Mouse (Mus musculus): Measurements from ENCODE around the gene Zim1. TPM values are rescaled to one million over a fixed set of nuclear protein-coding genes. Genes with fewer than 3 reads are reported as not detected.

Zim1 gene
- 10 to 100 TPM; 20.6 to 20.8 TPM for total RNA-seq (2021)

DNA sequence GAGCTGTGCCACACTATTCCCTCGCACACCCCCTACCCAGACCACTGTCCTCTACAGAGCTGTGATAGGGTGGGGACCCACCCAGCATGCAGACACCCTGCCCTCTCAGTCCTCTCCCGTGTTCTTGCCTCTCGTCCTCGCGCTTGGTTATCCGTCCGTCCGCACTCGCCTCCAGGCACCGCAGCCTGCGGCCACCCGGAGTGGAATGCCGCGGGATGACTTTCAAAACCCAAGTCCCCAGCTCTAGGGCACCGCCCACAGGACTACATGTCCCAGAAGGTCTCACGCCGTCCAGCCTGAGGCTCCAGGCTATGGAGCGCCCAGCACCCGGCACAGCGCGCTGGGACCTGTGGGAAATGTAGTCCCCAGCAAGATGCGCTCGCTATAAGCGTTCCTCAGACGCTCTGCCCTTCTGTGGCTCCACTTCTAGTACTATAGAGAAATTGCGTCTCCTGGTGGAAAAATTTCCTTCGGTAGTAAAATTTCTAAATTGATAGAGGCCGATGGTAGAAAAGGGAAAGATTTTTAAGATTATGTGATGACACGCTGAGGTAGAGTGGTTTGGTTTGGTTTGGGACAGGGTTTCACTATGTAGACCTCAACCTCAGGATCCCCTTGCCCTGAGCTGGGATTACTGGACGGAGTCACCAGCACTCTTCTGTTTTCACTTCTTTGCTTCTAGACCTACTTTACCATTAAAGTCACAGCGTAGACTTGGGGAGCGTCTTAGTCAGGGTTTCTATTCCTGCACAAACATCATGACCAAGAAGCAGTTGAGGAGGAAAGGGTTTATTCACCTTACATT lies at the start of gene Zim1:
Gene Zim1 (minus strand): TSS at position 210 of the 805 bp plus-strand sequence.
- DNase-seq, result peak; percentile 90

DNA sequence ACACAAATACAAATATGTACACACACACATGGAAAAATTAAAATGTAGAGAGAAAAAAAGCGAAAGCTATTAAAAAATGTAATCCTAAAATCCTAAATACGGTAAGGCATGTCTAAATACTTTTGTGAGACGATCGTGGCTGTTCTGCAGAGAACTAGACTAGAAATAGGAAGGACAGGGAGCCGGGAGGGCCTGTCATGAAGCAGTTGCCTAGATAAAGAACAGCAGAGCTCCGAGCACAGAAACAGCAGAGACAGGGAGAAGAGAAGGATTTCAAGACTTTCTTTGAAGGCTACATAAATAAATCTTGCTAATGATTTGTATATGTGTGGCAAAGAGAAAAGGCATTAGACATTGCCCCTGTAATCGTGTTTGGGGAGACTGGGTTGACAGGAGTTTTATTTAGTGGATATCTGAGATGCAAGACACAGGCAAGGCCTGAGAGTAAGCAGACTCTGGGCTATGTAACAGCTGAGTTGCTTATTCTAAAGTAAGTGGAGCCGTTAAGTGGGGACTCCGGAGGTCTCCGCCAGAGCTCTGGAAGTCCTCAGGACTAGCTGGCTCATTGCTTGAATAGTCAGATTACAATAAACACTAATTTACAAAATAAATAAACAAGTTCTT lies 48.1 kb upstream of the Zim1 start:
- DNase-seq, result no peak

DNA sequence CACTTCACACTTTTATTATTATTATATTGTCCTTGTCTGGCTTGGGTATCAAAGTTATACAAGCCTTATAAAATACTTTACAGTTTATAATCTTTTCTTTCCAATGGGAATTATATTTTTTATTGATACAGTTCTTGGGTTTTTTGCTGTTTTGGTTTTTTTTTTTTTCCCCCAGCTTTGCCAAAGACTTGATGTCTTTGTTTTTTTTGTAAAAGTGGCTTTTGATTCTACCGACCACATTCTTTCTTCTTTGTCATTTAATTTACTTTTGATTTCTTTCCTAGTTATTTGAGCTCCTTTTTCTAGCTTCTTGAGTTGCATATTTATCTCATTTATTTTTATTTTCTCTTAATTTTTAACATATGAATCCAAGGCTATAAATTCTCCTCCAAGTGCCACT lies 39.8 kb upstream of the Zim1 start:
- no peak for DNase-seq

DNA sequence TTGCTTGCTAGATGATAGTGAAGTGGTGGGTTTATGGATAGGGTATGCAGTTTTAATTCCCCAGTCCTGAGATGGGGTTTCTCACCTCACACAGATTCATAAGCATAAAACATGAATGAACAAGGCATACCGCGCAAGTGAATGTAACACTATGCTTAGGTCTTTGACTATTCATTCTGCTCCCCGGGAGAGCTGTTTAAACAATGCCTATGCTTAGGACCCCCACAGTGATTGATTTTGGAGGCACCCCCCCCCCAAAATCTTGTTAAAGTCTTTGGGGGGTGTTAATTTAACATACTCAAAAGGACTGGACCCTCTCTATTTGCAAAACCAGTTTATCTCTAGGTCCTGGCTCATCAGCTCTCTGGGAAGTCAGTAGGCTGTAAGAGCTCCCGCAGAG lies 35.7 kb upstream of the Zim1 start:
- DNase-seq, result no peak

DNA sequence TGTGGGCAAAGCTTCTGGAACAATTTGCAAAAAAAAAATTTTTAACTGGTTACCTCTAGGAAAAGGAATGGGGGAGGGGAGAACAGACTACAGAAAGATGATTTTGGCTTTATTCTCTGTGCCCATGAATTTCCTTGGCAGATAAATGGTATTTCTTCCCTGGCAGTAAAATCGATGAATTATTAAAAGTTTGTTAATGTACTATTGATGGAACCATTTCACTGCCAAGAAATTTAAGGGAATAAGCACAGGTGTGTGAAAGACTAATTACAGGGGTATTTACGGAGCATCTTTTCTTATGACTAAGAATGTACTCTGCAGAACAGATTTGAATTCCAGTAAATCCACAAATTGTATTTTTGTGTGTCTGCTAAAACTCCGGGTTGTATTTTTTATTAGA lies 35.1 kb upstream of the Zim1 start:
- no peak for DNase-seq

- no peak for DNase-seq
Measured at GRCm38 (mm10) chr7:6730801-6731200, 34.6 kb upstream of the Zim1 start.

DNA sequence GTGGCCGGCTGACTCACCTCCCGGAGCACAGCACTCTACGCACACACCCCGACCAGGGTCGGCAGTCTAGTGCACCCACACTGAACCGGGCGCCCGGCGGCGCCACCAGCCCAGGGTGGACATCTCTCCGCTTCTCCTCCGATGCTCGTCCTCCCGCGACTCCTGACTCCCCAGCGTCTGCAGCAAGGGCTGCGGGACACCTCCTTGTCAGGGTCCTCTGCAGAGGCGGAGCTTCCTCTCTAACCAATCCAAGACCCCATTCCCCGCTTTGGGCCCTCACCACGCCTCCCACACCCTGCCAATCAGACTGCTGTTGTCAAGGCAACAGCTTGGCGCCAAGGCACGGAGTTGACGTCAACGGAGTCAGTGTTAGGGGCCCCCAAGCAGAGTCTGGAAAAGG lies 34.0 kb upstream of the Zim1 start, which contains the start of the genes Peg3 and Usp29:
Gene Peg3 (minus strand): TSS at position 191 of the 400 bp plus-strand sequence.
Gene Usp29 (plus strand): TSS at position 338 of the 400 bp plus-strand sequence.
- peak; percentile 91 for DNase-seq

DNA sequence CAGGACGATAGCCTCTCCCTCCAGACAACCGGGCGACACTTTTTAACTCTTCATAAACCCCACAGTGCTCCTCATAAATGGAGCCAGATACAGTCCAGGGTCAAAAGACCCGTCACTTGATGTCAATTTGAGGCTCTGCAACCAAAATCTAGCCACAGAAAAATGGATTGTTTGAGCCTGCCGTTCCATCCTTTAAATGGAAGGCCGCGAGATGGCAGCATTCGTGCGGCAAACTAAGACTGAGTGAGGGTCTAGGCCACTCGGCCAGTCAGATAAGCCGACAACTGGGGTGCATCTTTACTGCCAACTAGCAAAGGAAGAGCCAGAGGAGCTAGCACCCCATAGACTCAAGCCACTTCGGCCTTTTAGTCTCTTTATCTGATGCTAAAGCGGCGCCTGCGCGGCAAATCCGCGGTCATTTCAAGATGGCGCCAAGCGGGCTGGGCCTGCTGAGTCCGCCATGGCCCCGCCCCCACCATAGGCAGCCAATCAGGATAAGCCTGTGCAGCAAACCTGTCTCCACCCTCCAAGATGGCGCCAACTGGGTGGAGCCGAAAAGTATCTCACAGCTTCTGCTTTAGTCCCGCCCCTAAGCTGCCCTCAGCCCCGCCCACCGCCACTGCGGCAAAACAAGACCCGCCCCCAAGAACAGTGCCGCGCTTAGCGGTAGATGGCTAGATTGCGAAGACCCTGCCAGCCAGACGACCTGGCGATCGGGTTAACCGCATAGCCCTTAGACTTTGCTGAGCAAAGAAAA lies 33.0 kb upstream of the Zim1 start:
- peak; percentile 97 for DNase-seq

DNA sequence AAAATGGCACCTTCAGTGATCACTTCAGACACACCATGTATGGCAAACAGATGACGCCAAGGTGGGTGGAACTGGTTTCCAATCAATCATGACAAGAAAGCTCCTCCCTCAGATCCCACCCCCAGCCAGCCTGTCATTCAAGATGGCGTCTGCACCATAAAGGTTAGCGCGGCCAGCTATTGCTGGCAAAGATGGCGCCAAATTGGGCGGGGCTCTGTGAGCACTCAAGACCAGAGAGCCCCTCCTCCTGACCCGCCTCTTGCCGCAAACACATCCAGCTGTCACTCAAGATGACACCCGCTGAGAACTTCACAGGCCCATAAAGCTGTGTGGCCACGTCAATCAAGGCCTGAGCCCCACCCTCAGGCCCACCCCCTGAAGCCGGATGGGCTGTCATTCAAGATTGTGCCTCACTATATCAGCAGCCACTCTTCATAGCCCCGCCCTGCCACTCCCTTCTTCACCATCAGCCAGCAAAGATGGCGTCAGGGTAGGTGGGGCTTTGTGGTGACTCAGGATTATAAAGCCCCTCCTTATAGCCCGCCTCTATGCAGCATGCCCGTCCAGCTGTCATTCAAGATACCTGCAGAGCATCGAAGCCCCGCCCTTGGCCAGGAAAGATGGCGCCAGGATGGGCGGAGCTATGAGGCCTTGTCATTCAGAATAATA lies 32.1 kb upstream of the Zim1 start:
- DNase-seq, result peak; percentile 92

DNA sequence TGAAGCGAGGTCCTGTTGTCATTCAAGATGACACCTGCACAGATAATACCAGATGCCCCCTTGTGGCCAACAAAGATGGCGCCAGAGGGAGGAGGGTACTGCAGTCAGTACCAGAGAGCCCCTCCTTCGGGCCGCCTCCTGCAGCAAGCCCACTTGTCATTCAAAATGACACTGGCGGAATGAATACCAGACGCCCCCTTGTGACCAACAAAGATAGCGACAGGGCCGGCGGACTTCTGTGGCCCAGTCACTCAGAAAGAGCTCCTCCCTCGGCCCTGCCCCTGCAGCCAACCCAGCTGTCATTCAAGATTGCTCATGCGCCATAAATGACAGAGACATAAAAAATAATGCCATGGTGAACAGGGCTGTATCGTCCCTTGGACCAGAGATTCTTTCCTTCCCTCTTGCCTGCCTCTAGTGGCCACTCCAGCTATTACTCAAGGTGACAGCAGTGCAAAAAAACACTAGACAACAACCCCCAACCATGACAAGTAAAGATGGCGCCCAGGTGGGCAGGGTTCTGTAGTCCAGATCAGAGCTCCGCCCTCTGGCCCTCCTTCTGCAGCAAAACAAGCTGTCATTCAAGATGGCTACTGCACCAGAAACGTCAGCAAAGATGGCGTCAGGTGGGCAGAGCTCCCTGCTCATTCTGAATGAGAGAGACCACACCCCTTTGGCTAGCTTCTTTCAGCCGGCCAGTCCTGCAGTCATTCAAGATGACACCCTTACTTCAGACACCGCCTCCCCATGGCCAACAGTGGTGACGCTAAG lies 31.3 kb upstream of the Zim1 start:
- DNase-seq, result peak; percentile 86

DNA sequence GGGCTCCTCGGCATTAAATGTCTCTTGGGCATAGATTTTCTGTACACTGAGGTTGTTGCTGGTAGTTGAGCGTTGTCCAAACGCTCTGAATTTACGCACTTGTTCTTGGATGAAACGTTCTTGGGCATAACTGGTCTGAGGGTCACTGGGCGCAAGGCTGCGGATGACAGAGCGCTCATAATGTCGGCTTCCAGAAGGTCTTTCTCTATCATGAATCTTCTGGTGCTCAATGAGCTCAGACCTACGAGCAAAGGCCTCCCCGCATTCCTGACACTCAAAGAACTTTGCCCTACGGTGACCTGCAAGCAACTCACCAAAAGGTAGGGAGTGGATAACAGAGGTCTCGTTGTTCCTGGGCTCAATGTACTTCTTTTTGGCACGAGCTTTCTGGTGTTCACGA lies 13.1 kb upstream of the Zim1 start:
- no peak for DNase-seq

DNA sequence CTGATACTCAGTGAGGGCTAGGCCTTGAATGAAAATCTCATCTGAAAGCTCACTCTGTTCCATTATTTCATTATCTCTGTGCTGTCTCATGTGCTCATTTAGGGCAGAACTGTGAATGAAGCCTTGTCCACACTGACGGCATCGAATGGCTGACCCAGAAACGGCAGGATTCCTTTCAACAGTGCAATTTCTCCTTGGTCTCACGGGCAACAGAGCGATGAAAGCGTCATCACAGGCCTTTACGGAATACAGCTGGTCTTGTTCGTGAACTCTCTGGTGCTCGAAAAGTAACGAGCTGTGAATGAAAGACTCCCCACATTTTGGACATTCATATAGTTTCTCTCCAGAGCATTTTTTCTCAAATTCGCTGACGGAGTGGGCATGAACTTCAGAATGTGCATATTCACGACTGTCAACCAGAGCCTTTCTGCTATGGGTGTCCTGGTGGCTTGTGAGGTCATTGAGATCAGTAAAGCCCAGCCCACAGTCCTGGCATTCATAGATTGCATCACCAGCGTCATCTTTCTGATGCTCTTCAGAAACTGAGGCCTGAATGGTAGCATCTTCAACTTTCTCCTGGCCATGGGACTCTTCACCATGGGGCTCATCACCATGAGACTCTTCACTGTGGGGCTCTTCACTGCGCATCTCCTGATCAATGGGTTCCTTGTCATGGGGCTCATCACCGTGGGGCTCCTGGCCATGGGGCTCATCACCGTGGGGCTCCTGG lies 12.4 kb upstream of the Zim1 start:
- DNase-seq, result peak; percentile 17

- no peak for DNase-seq
Measured at GRCm38 (mm10) chr7:6707416-6708015, 11.3 kb upstream of the Zim1 start.

DNA sequence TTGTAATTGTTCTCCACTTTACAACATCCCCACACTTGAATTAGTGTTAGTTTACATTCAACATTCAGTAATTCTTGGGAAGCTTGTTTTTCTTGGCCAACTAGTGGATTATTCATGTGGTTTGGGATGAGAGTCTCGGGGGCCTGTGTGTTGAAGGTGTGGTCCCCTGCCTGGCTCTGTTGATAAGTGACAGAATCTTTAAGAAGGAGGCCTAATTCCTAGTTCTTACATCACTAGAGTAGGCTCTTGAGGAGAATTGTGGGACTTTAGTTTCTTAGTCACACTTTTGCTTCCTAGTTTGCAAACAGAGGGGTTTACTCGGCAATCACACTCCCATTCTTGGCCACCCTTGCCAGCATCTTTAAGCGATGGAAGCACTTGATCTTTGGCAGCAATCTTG lies 3.0 kb upstream of the Zim1 start:
- no peak for DNase-seq

DNA sequence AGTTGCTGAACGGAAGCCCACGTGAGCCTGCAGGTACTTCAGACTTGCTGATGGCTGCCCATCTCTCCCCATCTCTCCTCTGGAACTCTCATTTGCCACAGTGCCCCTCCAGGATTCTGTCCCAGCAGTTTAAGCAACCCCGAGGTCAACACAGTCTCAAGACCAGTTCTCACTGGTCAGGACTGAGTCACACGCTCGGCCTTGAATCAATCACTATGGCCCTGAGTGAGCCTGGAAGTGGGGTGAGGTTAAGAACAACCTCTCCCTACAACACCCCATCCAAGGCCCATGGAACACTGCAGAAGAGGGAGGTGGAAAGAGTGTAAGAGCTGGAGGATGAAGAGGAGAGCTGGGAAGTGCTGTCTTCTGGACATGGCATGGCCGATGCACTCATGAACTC lies 10.7 kb downstream of the Zim1 start:
- DNase-seq, result no peak

DNA sequence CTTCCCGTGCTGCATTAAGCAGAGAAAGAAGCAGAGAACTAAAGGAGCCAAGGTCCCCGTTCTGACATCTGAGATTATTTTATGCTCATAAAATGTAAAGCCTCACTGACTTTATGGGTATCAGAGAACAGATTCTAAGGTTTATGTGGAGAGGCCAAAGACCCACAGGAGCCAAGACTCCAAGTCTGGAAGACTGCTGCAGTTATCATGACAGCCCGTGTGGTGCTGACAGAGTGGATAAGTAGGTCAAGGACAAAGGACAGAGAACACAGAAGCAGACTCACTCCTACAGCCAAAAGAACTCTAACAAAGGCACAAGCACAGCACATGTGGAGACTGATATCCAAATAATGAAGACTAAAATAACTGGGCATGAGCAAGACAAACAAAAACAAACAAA lies 29.5 kb downstream of the Zim1 start:
- DNase-seq, result peak; percentile 8

DNA sequence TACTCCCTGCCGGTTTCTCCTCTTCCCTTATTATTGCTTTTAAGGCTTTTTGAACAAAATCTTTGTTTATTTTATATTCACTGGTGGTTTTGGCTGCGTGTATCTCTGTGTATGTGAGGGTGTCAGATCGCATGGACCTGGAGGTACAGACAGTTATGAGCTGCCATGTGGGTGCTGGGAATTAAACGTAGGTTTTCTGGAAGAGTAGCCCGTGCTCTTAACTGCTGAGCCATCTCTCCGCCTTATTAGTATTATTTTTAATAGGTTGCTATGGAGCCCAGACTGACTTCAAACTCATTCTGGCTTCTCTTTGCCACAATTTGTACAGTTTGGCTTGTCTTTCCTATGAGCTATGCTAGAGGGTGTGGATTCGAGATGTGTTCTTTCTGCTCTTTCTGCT lies 32.8 kb downstream of the Zim1 start:
- no peak for DNase-seq

DNA sequence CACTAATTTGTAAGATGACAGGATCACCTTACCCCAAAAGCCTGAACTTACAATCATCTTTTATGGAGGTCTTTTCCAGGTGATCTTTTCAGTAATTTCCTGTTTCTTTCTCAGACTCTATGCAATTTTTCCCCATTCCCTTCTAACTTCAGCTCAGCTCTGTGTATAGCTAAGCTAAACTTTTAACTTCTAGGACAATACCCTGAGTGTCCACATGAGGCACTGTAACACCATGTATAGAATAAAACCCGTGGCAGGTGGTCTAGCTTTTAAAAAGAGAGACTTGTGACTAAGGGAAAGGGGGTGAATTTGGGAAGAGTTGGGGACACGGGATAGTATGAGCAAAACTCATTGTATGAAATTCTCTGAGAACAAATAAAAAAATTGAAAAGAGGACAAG lies 36.6 kb downstream of the Zim1 start:
- DNase-seq, result peak; percentile 53

DNA sequence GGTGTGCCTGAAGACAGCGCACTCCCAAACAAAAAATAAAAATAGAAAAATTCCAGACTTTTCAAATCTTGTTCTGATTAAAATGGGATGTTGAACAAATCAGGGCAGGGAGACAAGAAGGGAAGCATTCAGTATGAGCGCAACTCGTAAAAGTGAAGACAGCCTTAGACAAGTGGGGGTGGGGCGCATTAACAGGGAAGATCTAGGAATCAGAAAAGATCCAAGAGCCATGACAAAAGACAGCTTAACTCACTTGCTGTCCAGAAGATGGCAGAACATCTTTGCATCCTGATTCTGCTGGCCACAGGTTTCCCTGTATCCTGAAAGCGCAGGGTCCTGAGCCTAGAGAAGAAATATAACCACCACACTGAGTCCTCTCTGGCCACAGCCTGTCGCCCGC lies 37.6 kb downstream of the Zim1 start:
- DNase-seq, result no peak

- no peak for DNase-seq
Measured at GRCm38 (mm10) chr7:6652151-6652550, 44.1 kb downstream of the Zim1 start.

DNA sequence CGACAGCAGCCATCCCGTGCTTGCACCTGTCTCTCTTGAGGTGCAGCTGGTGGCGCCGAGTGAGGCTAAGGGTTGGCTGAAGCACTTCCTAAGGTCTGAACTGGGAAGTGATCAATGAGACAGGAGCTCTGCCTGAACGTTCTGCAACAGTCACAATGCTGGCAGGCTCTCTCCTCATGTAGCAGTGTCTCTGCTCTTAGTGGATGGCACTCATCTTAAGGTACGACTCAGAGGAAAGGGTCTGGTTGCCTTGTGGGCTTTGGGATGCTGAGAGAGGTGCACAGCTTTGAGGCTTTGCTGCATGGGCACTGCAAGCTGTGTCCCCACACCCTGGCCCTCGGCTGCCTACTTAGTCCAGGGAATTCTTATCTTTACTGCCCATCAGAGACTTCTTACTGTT lies 45.0 kb downstream of the Zim1 start:
- DNase-seq, result no peak

Measured in heart, postnatal 4 days (tissue).